Mouse (Mus musculus): Measurements from ENCODE around the gene Slc34a3. TPM values are rescaled to one million over a fixed set of nuclear protein-coding genes. Genes with fewer than 3 reads are reported as not detected.
A peak's percentile ranks its signal among the peaks of the same experiment; 100 is the strongest.

The Slc34a3 gene
- polyA plus RNA-seq, 2 experiments = not detected

GRCm38 (mm10) chr2:25240723-25241437, 6.7 kb upstream of the Slc34a3 start:
- WGBS = 2% methylated on average over 25 of the region's 29 CpGs
- H3K4me2 ChIP-seq (replicated peaks; ENCODE audit: low read depth, low read length, severe bottlenecking) = peak overlapping the region; percentile 91
- H3K4me3 ChIP-seq (replicated peaks; ENCODE audit: low read length) = peak overlapping the region; percentile 50
- H3K27me3 ChIP-seq (ENCODE audit: control insufficient read depth, insufficient read depth, low read length) = peaks cover 14% of the 10 kb centered on the region
- H3K36me3 ChIP-seq (ENCODE audit: control insufficient read depth, insufficient read depth, low read length) = no peaks in the 10 kb centered on the region
- H3K4me1 ChIP-seq (ENCODE audit: control insufficient read depth, insufficient read depth, low read length) = peaks cover 12% of the 10 kb centered on the region; the same call in 1 of the 2 replicates
- peak; percentile 88 for ATAC-seq (ENCODE audit: low FRiP score, low read depth)
- no peak overlapping the region for H3K27ac ChIP-seq (replicated peaks; ENCODE audit: low read depth, low read length)
- peak overlapping the region; percentile 38 for H3K9ac ChIP-seq (ENCODE audit: low read depth, low read length, severe bottlenecking)
- TF ChIP-seq POLR2A (IDR thresholded peaks at IDR 0.05; ENCODE audit: borderline replicate concordance, extremely low read depth, insufficient read depth, insufficient read length) = 0 out of 2 replicates have a peak, but pooled peaks have one; percentile 28
- no peaks in the 10 kb centered on the region for H3K9me3 ChIP-seq (ENCODE audit: control insufficient read depth, low read length)
- DNase-seq (ENCODE audit: low spot score) = peak; percentile 84

- WGBS = 52% methylated on average over 8 of the region's 8 CpGs
- Histone ChIP-seq H3K9me3 (ENCODE audit: control insufficient read depth, low read length) (no peaks in the 10 kb centered on the region), H3K4me3 (replicated peaks; ENCODE audit: low read length) (peak overlapping the region; percentile 50), H3K4me1 (ENCODE audit: control insufficient read depth, insufficient read depth, low read length) (peaks cover 12% of the 10 kb centered on the region; the same call in 1 of the 2 replicates), H3K4me2 (replicated peaks; ENCODE audit: low read depth, low read length, severe bottlenecking) (peak overlapping the region; percentile 91), H3K27me3 (ENCODE audit: control insufficient read depth, insufficient read depth, low read length) (peaks cover 14% of the 10 kb centered on the region), H3K9ac (ENCODE audit: low read depth, low read length, severe bottlenecking) (peak overlapping the region; percentile 38), H3K36me3 (ENCODE audit: control insufficient read depth, insufficient read depth, low read length) (no peaks in the 10 kb centered on the region), H3K27ac (replicated peaks; ENCODE audit: low read depth, low read length) (no peak overlapping the region)
- ATAC-seq (ENCODE audit: low FRiP score, low read depth) (0 out of 2 replicates have a peak, but pooled peaks have one; percentile 3), DNase-seq (ENCODE audit: low spot score) (no peak)
- TF ChIP-seq POLR2A (IDR thresholded peaks at IDR 0.05; ENCODE audit: borderline replicate concordance, extremely low read depth, insufficient read depth, insufficient read length) = no peak
Measured at GRCm38 (mm10) chr2:25240310-25240709, 6.1 kb upstream of the Slc34a3 start.

- TF ChIP-seq POLR2A (IDR thresholded peaks at IDR 0.05; ENCODE audit: borderline replicate concordance, extremely low read depth, insufficient read depth, insufficient read length) = no peak
- ATAC-seq (ENCODE audit: low FRiP score, low read depth) = no peak
- no peak overlapping the region for H3K4me2 ChIP-seq (replicated peaks; ENCODE audit: low read depth, low read length, severe bottlenecking)
- H3K9me3 ChIP-seq (ENCODE audit: control insufficient read depth, low read length) = no peaks in the 10 kb centered on the region
- no peak overlapping the region for H3K9ac ChIP-seq (ENCODE audit: low read depth, low read length, severe bottlenecking)
- H3K36me3 ChIP-seq (ENCODE audit: control insufficient read depth, insufficient read depth, low read length) = no peaks in the 10 kb centered on the region
- 81% methylated on average over 3 of the region's 3 CpGs for WGBS
- H3K4me3 ChIP-seq (replicated peaks; ENCODE audit: low read length) = no peak overlapping the region
- H3K27me3 ChIP-seq (ENCODE audit: control insufficient read depth, insufficient read depth, low read length) = peaks cover 14% of the 10 kb centered on the region
- H3K27ac ChIP-seq (replicated peaks; ENCODE audit: low read depth, low read length) = no peak overlapping the region
- DNase-seq (ENCODE audit: low spot score) = no peak
- H3K4me1 ChIP-seq (ENCODE audit: control insufficient read depth, insufficient read depth, low read length) = peaks cover 12% of the 10 kb centered on the region; the same call in 1 of the 2 replicates
Measured at GRCm38 (mm10) chr2:25239766-25240165, 5.6 kb upstream of the Slc34a3 start.

GRCm38 (mm10) chr2:25238106-25238505, 3.9 kb upstream of the Slc34a3 start:
- no peak overlapping the region for H3K4me3 ChIP-seq (replicated peaks; ENCODE audit: low read length)
- peaks cover 14% of the 10 kb centered on the region for H3K27me3 ChIP-seq (ENCODE audit: control insufficient read depth, insufficient read depth, low read length)
- no peak for TF ChIP-seq POLR2A (IDR thresholded peaks at IDR 0.05; ENCODE audit: borderline replicate concordance, extremely low read depth, insufficient read depth, insufficient read length)
- DNase-seq (ENCODE audit: low spot score) (no peak), ATAC-seq (ENCODE audit: low FRiP score, low read depth) (no peak)
- no peak overlapping the region for H3K4me2 ChIP-seq (replicated peaks; ENCODE audit: low read depth, low read length, severe bottlenecking)
- no peak overlapping the region for H3K9ac ChIP-seq (ENCODE audit: low read depth, low read length, severe bottlenecking)
- no peaks in the 10 kb centered on the region for H3K9me3 ChIP-seq (ENCODE audit: control insufficient read depth, low read length)
- peaks cover 12% of the 10 kb centered on the region; the same call in 1 of the 2 replicates for H3K4me1 ChIP-seq (ENCODE audit: control insufficient read depth, insufficient read depth, low read length)
- H3K27ac ChIP-seq (replicated peaks; ENCODE audit: low read depth, low read length) = no peak overlapping the region
- no peaks in the 10 kb centered on the region for H3K36me3 ChIP-seq (ENCODE audit: control insufficient read depth, insufficient read depth, low read length)

- DNase-seq (ENCODE audit: low spot score) (no peak), ATAC-seq (ENCODE audit: low FRiP score, low read depth) (no peak)
- Histone ChIP-seq H3K9me3 (ENCODE audit: control insufficient read depth, low read length) (no peaks in the 10 kb centered on the region), H3K4me1 (ENCODE audit: control insufficient read depth, insufficient read depth, low read length) (peaks cover 12% of the 10 kb centered on the region; the same call in 1 of the 2 replicates), H3K4me2 (replicated peaks; ENCODE audit: low read depth, low read length, severe bottlenecking) (no peak overlapping the region), H3K27me3 (ENCODE audit: control insufficient read depth, insufficient read depth, low read length) (peaks cover 8% of the 10 kb centered on the region), H3K9ac (ENCODE audit: low read depth, low read length, severe bottlenecking) (no peak overlapping the region), H3K4me3 (replicated peaks; ENCODE audit: low read length) (no peak overlapping the region), H3K36me3 (ENCODE audit: control insufficient read depth, insufficient read depth, low read length) (no peaks in the 10 kb centered on the region), H3K27ac (replicated peaks; ENCODE audit: low read depth, low read length) (no peak overlapping the region)
- 53% methylated on average over 4 of the region's 4 CpGs for WGBS
- TF ChIP-seq POLR2A (IDR thresholded peaks at IDR 0.05; ENCODE audit: borderline replicate concordance, extremely low read depth, insufficient read depth, insufficient read length) = no peak
Measured at GRCm38 (mm10) chr2:25237522-25237921, 3.4 kb upstream of the Slc34a3 start.

All from limb, embryonic 14.5 days (tissue).